Mouse (Mus musculus) bone marrow macrophage, adult 2 months (primary cell): ENCODE measurements around the gene Dnmt3a.

ENCODE experiments used
- CTCF ChIP-seq: IDR thresholded peaks from 2 replicates; pipeline ENCODE4 v1.5.1; 2012; ENCODE audit warnings: low read depth, mild to moderate bottlenecking, low read length, moderate library complexity
- POLR2A ChIP-seq: IDR thresholded peaks from 2 replicates; pipeline ENCODE4 v1.6.1; 2012; ENCODE audit warnings: mild to moderate bottlenecking, low read depth, low read length, borderline replicate concordance

DNA sequence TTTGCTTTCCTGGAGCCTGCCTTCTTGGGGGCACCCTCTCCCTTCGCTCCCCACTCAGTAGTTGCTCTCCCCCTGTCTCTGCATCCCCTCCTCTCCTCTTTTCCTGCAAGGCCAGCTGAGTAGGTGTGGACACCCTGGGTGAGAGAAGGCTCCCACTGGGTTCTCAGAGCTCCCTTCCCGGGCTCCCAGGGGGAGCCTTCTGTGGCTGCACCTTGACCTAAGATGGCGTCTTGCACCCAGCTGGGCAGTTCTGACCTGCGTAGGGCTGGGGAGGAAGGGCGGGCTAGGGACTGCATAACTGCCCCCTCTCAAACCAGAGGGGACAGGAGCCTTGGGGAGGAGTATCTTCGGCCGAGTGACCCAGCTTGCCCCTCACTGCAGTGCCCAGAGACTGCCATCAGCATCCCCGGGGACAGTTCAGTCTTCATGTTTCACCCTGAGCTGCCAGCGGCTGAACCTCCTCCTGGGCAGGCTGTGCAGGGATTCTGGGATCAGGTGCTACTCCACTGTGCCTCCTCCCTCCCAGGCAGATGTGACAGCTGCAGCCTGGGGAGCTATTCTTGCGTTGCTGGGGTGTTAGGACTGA, 2.7 kb downstream of the Dnmt3a start:
- no peak for TF ChIP-seq POLR2A
- no peak for TF ChIP-seq CTCF
